Mouse (Mus musculus) lung, embryonic 16.5 days (tissue): ENCODE results near the gene Gm45808. TPM values are rescaled to one million over a fixed set of nuclear protein-coding genes. Genes with fewer than 3 reads are reported as not detected.
"Not testable (repeated sequence)": the region's sequence is repeated elsewhere in the genome, so short reads cannot be mapped to it uniquely, and the experiment has no call there.

Experiments used
- ATAC-seq: fragments of 200-750 bp; cut with Nextera tagmentation; 2 replicates; pipeline ENCODE4 v1.8.0; 2017; ENCODE audit warnings: low read depth, mild to moderate bottlenecking, moderate library complexity
- H3K27ac ChIP-seq: fragments of 300-500 bp; sonication (generic); 2 replicates; pipeline ENCODE4 v1.5.1; 2014; ENCODE audit warnings: mild to moderate bottlenecking, control low read depth, low read length
- H3K27me3 ChIP-seq: fragments of 300-500 bp; sonication (generic); 2 replicates; pipeline ENCODE4 v1.6.1; 2014; ENCODE audit warnings: low read depth, low read length, mixed read lengths; ENCODE audit not compliant: control insufficient read depth, insufficient read depth
- H3K36me3 ChIP-seq: fragments of 300-500 bp; sonication (generic); 2 replicates; pipeline ENCODE4 v1.6.1; 2014; ENCODE audit warnings: low read length; ENCODE audit not compliant: control insufficient read depth, insufficient read depth
- H3K4me1 ChIP-seq: fragments of 300-500 bp; sonication (generic); replicated peaks from 2 replicates; pipeline ENCODE4 v1.6.1; 2014; ENCODE audit warnings: low read length, mixed read lengths; ENCODE audit not compliant: control insufficient read depth, insufficient read depth
- H3K4me2 ChIP-seq: fragments of 300-500 bp; sonication (generic); 2 replicates; pipeline ENCODE4 v1.6.1; 2014; ENCODE audit warnings: low read depth, low read length, control low read depth
- H3K4me3 ChIP-seq: fragments of 300-500 bp; sonication (generic); 2 replicates; pipeline ENCODE4 v1.5.1; 2014; ENCODE audit warnings: mild to moderate bottlenecking, low read length, control low read depth
- H3K9ac ChIP-seq: fragments of 300-500 bp; sonication (generic); 2 replicates; pipeline ENCODE4 v1.6.1; 2014; ENCODE audit warnings: low read length, control low read depth
- H3K9me3 ChIP-seq: fragments of 300-500 bp; sonication (generic); 2 replicates; pipeline ENCODE4 v1.6.1; 2016; ENCODE audit warnings: low read length; ENCODE audit not compliant: control insufficient read depth
- WGBS: fragments of 180-500 bp; shearing (Covaris S2); extraction: QIAGEN DNeasy Blood & Tissue Kit; methylation state at CpG from one replicate; pipeline ENCODE4 v1.1.7; 2014; 5-methylcytosine and 5-hydroxymethylcytosine counted together
- polyA plus RNA-seq: library from polyadenylated mRNA; unstranded; fragments of >200 nt; fragmentation: Nextera tagmentation; extraction: Ambion mirVana; gene quantifications from 2 replicates; pipeline ENCODE4 v1.2.1, GENCODE M21; 2015

Gene Gm45808
- polyA plus RNA-seq, result not detected in 2 replicates

GRCm38 (mm10) chr7:45486761-45487415 lies at the start of gene Gm45808:
Gm45808 (minus strand) TSS chr7:45486811.
- no peak for ATAC-seq
- H3K9me3 ChIP-seq, result no peaks in the 10 kb centered on the region
- no peak within 1 kb of the TSS for H3K27ac ChIP-seq
- 67% methylated on average over 12 of the region's 12 CpGs for WGBS
- H3K4me2 ChIP-seq, result no peak within 1 kb of the TSS
- H3K36me3 ChIP-seq, result no peaks in the 10 kb centered on the region
- H3K4me1 ChIP-seq, result 0 out of 2 replicates have a peak, but pooled peaks cover 2% of the 10 kb centered on the region
- no peaks in the 10 kb centered on the region for H3K27me3 ChIP-seq
- no peak within 1 kb of the TSS for H3K9ac ChIP-seq
- H3K4me3 ChIP-seq, result no peak within 1 kb of the TSS

DNA sequence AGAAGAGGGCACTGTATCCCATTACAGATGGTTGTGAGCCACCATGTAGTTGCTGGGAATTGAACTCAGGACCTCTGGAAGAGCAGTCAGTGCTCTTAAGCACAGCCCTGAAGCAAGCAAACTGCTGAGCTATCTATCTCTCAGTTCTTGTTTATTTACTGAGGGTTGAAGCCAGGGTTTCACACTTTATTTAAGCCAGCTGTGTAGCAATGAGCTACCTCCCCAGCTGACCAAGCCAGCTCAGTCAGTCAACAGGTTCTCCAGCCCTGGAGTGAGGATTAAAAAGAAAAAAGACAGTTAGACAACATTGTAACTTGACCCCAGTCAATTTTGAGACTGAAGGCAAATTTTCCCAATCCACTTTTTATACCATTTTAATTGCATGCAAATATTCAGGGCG lies 49.1 kb upstream of the Gm45808 start:
- WGBS, result 57% methylated on average over 1 of the region's 1 CpGs
- no peaks in the 10 kb centered on the region for H3K9me3 ChIP-seq
- no peaks in the 10 kb centered on the region for H3K27me3 ChIP-seq
- H3K4me2 ChIP-seq, result no peak overlapping the region
- peaks cover 6% of the 10 kb centered on the region for H3K4me1 ChIP-seq
- H3K27ac ChIP-seq, result no peak overlapping the region
- no peak for ATAC-seq
- no peaks in the 10 kb centered on the region for H3K36me3 ChIP-seq
- no peak overlapping the region for H3K4me3 ChIP-seq
- H3K9ac ChIP-seq, result no peak overlapping the region

DNA sequence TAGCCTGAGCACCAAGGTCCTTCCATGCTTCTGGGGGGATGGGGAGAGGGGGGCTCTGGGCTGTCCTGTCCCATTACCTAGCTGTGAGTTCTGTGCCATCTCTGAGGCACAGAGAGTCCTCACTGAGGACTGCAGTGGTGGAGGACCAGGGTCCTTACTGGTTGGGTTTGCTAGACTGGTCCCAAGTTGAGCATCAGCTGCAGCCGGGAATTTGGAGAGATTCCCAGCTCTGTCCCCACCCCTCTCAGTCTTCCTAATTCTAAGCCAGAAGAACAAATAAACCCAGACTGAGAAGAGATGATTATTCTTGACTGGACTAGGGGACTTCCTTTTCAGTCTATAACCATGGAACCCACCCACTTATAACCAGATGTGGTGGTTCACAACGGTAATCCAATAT lies 44.0 kb upstream of the Gm45808 start:
- 38% methylated on average over 2 of the region's 2 CpGs for WGBS
- ATAC-seq, result no peak

GRCm38 (mm10) chr7:45529461-45529860 lies 42.9 kb upstream of the Gm45808 start:
- Histone ChIP-seq H3K4me1 (peaks cover 22% of the 10 kb centered on the region), H3K9ac (no peak overlapping the region), H3K4me2 (no peak overlapping the region), H3K27ac (no peak overlapping the region), H3K36me3 (no peaks in the 10 kb centered on the region), H3K27me3 (no peaks in the 10 kb centered on the region), H3K9me3 (no peaks in the 10 kb centered on the region), H3K4me3 (no peak overlapping the region)
- ATAC-seq, result no peak
- WGBS, result 6% methylated on average over 6 of the region's 6 CpGs

More for the DNA sequence above, 44.0 kb upstream of the Gm45808 start:
- H3K4me1 ChIP-seq, result peaks cover 13% of the 10 kb centered on the region; the same call in 1 of the 2 replicates
- no peak overlapping the region for H3K4me2 ChIP-seq
- no peaks in the 10 kb centered on the region for H3K27me3 ChIP-seq
- no peak overlapping the region for H3K4me3 ChIP-seq
- H3K9ac ChIP-seq, result no peak overlapping the region
- H3K27ac ChIP-seq, result peak overlapping the region; percentile 4; the same call in 1 of the 2 replicates
- no peaks in the 10 kb centered on the region for H3K9me3 ChIP-seq
- H3K36me3 ChIP-seq, result no peaks in the 10 kb centered on the region

DNA sequence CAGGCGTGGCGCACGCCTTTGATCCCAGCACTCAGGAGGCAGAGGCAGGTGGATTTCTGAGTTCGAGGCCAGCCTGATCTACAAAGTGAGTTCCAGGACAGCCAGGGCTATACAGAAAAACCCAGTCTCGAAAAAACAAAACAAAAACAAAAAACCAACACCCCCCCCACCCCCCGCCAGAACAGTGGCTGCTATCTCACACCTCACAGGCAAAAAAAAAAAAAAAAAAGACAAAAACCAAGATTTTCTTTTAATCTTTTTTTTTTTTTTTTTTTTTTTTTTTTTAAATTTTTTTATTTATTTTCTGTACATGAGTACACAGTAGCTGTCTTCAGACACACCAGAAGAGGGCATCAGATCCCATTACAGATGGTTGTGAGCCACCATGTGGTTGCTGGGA lies 40.6 kb upstream of the Gm45808 start:
- not testable (repeated sequence) for H3K4me2 ChIP-seq, H3K9ac ChIP-seq, H3K4me3 ChIP-seq, H3K36me3 ChIP-seq, H3K27ac ChIP-seq, H3K9me3 ChIP-seq, ATAC-seq, H3K27me3 ChIP-seq
- WGBS, result 89% methylated on average over 6 of the region's 6 CpGs
- peaks cover 31% of the 10 kb centered on the region for H3K4me1 ChIP-seq

- Histone ChIP-seq H3K36me3 (peaks cover 5% of the 10 kb centered on the region; the same call in 1 of the 2 replicates), H3K9me3 (no peaks in the 10 kb centered on the region), H3K27me3 (no peaks in the 10 kb centered on the region), H3K4me1 (peaks cover 31% of the 10 kb centered on the region), H3K4me3 (peak overlapping the region; percentile 92), H3K4me2 (peak overlapping the region; percentile 82), H3K9ac (peak overlapping the region; percentile 95), H3K27ac (peak overlapping the region; percentile 90)
- 18% methylated on average over 7 of the region's 7 CpGs for WGBS
- no peak for ATAC-seq
Measured at GRCm38 (mm10) chr7:45526474-45527120, 40.0 kb upstream of the Gm45808 start.

DNA sequence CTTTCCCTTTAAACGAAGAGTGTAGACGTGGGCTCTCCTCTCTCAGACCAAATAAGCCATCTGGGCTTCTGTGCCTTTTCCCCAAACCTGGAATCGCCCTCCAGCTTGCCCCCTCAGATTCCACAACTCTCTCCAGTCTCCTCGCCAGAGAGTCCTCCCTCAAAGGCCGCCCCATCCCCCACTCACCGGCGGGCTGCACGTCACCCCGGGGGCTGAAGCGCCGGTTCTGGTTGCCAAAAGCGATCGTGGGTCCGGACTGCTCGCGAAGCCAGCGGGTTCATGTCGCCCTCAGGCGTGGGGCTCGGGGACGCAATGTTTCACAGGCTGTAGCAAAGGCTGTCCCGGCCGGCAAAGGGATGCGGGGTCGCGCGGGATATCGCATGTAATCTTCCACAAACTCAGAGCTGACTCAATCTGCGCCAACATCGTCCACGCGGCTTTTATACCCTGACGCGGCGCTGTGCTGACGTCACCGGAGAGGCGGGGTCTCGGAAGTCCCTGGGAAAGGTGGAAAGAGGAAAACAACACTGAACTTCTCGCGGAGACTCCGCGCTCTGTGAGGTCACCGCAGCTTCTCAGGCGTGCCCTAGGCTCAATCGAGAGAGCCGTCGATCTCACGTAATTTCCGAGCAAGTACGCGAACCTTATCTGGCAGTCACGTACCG lies 39.3 kb upstream of the Gm45808 start, which contains the start of the genes Ppp1r15a and Plekha4:
Ppp1r15a (minus strand) TSS at position 460 of the 665 bp plus-strand sequence.
Plekha4 (plus strand) TSS at position 522 of the 665 bp plus-strand sequence.
- no peaks in the 10 kb centered on the region for H3K27me3 ChIP-seq
- H3K9me3 ChIP-seq, result no peaks in the 10 kb centered on the region
- H3K4me1 ChIP-seq, result peaks cover 34% of the 10 kb centered on the region
- ATAC-seq, result peak; percentile 88
- WGBS, result under 1% methylated on average over 54 of the region's 54 CpGs
- H3K27ac ChIP-seq, result peak within 1 kb of the TSS; percentile 90
- H3K4me2 ChIP-seq, result peak within 1 kb of the TSS; percentile 82
- H3K9ac ChIP-seq, result peak within 1 kb of the TSS; percentile 95
- peaks cover 5% of the 10 kb centered on the region; the same call in 1 of the 2 replicates for H3K36me3 ChIP-seq
- H3K4me3 ChIP-seq, result peak within 1 kb of the TSS; percentile 92

DNA sequence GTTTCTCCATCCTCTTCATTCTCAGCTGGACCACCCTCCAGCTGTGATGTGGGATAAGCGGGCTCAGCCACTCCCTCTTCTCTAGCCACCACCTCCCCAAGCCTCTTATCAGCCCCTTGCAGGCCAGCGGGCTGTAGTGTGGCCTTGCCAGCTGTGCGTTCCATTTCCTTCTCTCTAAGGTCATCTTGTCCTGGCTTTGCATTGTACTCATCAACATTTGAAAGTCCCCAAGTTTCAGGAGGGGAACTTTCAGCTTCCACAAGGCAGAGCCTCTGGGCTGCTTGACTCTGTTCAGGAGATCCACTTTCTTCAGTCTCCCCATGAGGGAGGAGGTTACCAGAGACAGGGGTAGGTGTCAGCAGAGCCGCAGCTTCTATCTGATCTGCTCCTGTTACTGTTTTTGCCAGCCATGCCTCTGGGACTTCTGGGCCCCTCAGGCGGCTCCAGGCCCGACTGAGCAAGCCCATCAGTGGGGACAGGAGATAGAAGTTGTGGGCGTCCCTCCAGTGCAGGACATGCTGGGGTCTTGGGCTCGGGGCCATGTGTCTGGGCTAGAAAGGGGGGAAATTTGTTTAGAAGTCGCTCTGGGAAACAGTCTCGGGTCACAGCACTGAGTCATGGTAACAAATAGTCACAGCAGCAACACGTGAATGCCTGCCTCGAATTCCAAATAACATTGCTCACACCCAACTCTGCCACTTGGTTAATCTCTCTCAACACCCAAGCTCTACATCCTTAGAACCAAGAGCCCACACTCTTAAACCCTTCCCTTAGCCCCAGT lies 38.4 kb upstream of the Gm45808 start:
- WGBS, result 14% methylated on average over 12 of the region's 12 CpGs
- peak; percentile 11; the same call in 1 of the 2 replicates for ATAC-seq

More for the DNA sequence above, 38.4 kb upstream of the Gm45808 start:
- peaks cover 5% of the 10 kb centered on the region; the same call in 1 of the 2 replicates for H3K36me3 ChIP-seq
- H3K4me1 ChIP-seq, result peaks cover 26% of the 10 kb centered on the region
- peak overlapping the region; percentile 95 for H3K9ac ChIP-seq
- H3K27ac ChIP-seq, result peak overlapping the region; percentile 90
- H3K27me3 ChIP-seq, result no peaks in the 10 kb centered on the region
- peak overlapping the region; percentile 92 for H3K4me3 ChIP-seq
- H3K9me3 ChIP-seq, result no peaks in the 10 kb centered on the region
- peak overlapping the region; percentile 82 for H3K4me2 ChIP-seq
